Mouse (Mus musculus) thymus, adult 2 months (tissue): ENCODE measurements at regions not wholly inside any gene's neighbourhood (a gene's known extent, or its start where the extent isn't known, plus 50 kb on each side); places are given as distances from the start of the nearest gene placed in this dataset.

Experiments used
- CTCF ChIP-seq: fragments of 200-500 bp; IDR thresholded peaks from 2 replicates; pipeline ENCODE4 v1.5.1; 2012; ENCODE audit warnings: mild to moderate bottlenecking, control low read depth, low read length, moderate library complexity, borderline replicate concordance; ENCODE audit not compliant: control insufficient read depth, poor library complexity, insufficient read depth; ENCODE audit errors: extremely low read depth
- POLR2A ChIP-seq: fragments of 200-500 bp; IDR thresholded peaks from 2 replicates; pipeline ENCODE4 v1.6.1; 2012; ENCODE audit warnings: mild to moderate bottlenecking, low read length, control low read depth, moderate library complexity; ENCODE audit not compliant: control insufficient read depth, poor library complexity, insufficient read depth; ENCODE audit errors: extremely low read depth

- TF ChIP-seq CTCF, result no peak
- TF ChIP-seq POLR2A, result no peak
These were observed 50.6 kb upstream of the Uxs1 start for GRCm38 (mm10) chr1:43878163-43878562.
